Mouse (Mus musculus): ENCODE measurements around the gene Cort. TPM values are rescaled to one million over a fixed set of nuclear protein-coding genes. Genes with fewer than 3 reads are reported as not detected.

The Cort gene
- total RNA-seq, 4 experiments from 2014 or later, result 0.90 to 4.7 (median 2.1) TPM

GRCm38 (mm10) chr4:149091364-149091763, 35.2 kb downstream of the Cort start:
- no peak for DNase-seq

- no peak for DNase-seq
Observed at GRCm38 (mm10) chr4:149085381-149085780, 41.2 kb downstream of the Cort start.

- peak; percentile 88 for DNase-seq
Observed at GRCm38 (mm10) chr4:149081528-149081927, 45.0 kb downstream of the Cort start.

GRCm38 (mm10) chr4:149080111-149080510, 46.5 kb downstream of the Cort start:
- DNase-seq, result no peak

GRCm38 (mm10) chr4:149079629-149080028, 46.9 kb downstream of the Cort start:
- no peak for DNase-seq

GRCm38 (mm10) chr4:149078261-149078660, 48.3 kb downstream of the Cort start:
- no peak for DNase-seq

GRCm38 (mm10) chr4:149075871-149076575, 50.5 kb downstream of the Cort start:
- peak; percentile 61 for DNase-seq

GRCm38 (mm10) chr4:149075073-149075472, 51.5 kb downstream of the Cort start:
- no peak for DNase-seq

Other genes with a start within 250 kb of the Cort start
- 10 to 100 TPM; 63.2 to 74.7 (median 67.3) TPM for gene Pex14, start 26.9 kb downstream of the Cort start, total RNA-seq (2022)
- gene Dffa, start 22.6 kb downstream of the Cort start, total RNA-seq (2022), result 10 to 100 TPM; 25.3 to 31.7 (median 26.4) TPM
- gene Cenps, start 10.9 kb upstream of the Cort start, total RNA-seq (2022), result 10 to 100 TPM; 10.3 to 21.1 (median 14.9) TPM
- gene Pgd, start 40.0 kb upstream of the Cort start, total RNA-seq (2022), result 100 to 1,000 TPM; 167 to 272 (median 233) TPM
- gene Kif1b, start 180.9 kb upstream of the Cort start, total RNA-seq (2022), result 100 to 1,000 TPM; 136 to 190 (median 174) TPM